Mouse (Mus musculus) myocyte (in vitro differentiated cells): ENCODE data around the gene Cdh1.

Experiments used
- MAX ChIP-seq: IDR thresholded peaks from one replicate; pipeline ENCODE4 v1.6.1; 2011; ENCODE audit warnings: low read depth, mild to moderate bottlenecking, control low read depth
- MYOG ChIP-seq, 3 experiments: IDR thresholded peaks; one replicate each; pipeline ENCODE4 v1.6.1; 2011; ENCODE audit warnings: control low read depth in 2 of 3, low read depth in 2 of 3, mild to moderate bottlenecking in 2 of 3; ENCODE audit not compliant: insufficient read length in 2 of 3, control insufficient read depth in 1 of 3, insufficient read depth in 1 of 3
- POLR2A ChIP-seq: IDR thresholded peaks from one replicate; pipeline ENCODE4 v1.6.1; 2011; ENCODE audit warnings: low read depth, mild to moderate bottlenecking, control low read depth, moderate library complexity; ENCODE audit not compliant: insufficient read length
- POLR2AphosphoS2 ChIP-seq: IDR thresholded peaks from one replicate; pipeline ENCODE4 v1.6.1; 2011; ENCODE audit warnings: low read depth, control low read depth; ENCODE audit not compliant: insufficient read length
- TCF12 ChIP-seq: IDR thresholded peaks from one replicate; pipeline ENCODE4 v1.6.1; 2011; ENCODE audit warnings: mild to moderate bottlenecking, control low read depth; ENCODE audit not compliant: poor library complexity, insufficient read depth, severe bottlenecking
- USF1 ChIP-seq: IDR thresholded peaks from one replicate; pipeline ENCODE4 v1.6.1; 2011; ENCODE audit warnings: low read depth, mild to moderate bottlenecking, control low read depth, moderate library complexity

DNA sequence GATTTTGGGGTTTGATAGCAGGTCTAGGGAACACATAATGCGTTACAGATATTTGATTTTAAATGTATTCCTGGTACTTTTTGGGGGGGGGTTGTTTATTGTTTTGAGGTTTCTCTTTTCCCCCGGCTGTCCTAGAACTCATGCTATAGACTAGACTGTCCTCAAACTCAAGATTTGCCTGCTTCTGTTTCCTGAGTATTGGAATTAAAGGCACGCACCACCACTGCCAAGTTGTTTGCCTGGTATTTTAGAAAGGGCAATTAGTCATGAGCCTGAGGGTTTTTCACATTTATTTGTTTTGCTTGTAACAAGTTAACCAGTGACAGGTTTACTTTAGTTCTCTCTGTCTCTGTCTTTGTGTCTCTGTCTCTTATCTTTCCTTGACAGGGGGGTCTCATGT lies 20.3 kb downstream of the Cdh1 start:
- TF ChIP-seq POLR2A (no peak), MAX (no peak), TCF12 (no peak), POLR2AphosphoS2 (no peak), MYOG (IDR thresholded peaks at IDR 0.05; ENCODE audit: control insufficient read depth in 1 of 3, insufficient read depth in 1 of 3, insufficient read length in 2 of 3, low read depth in 2 of 3) (no peak), USF1 (no peak)
